Mouse (Mus musculus) lung, postnatal 14 days (tissue): ENCODE results near the gene Olfm3.

Experiments used
- DNase-seq: peaks from one replicate; pipeline ENCODE4 v3.0.0; 2021

Olfm3 gene

DNA sequence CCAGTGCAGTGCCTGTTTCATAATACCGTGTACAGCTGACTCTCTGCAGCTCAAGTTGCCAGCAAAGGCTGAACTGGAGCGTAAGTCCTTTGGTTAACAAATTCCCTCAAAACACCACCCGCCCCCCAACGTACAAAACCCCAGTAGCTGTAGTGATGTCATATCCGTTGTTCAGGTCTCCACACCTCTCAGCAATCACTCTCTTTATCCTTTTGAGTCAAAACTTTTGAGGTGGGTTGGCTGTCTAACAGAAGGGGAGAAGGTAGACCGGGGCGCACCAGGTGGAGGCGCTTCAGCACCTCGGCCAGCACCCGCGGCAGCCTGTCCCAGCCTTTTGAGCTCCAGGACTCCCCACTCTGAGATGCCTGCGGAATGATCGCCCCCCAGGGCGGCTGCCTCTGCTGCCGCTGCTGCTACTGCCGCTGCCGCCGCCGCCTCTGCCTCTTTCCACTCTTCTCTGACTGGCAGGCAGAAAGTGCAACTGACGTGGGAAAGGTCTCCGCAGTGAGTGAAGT, at the start of gene Olfm3:
Gene Olfm3, plus strand, starts transcription at position 155 of the 515 bp plus-strand sequence.
- DNase-seq, result no peak

DNA sequence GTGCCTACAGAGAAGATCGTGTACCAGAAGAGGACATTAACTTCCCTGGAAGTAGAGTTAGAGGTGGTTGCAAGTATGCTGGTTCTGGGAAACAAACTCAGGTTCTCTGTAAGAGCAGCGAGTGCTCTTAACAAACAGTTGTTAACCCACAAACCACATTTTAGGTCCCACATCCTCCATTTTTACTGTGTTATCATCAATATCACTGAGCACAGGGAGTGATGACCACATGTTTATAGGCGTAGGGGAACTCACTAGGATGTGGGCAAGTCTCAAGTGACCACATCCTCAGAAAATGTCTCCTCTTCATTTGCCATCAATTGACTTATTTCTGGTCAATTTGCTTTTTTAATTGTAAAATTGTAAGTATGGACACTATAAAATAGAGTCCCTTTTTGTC, 14.1 kb upstream of the Olfm3 start:
- DNase-seq, result no peak

DNA sequence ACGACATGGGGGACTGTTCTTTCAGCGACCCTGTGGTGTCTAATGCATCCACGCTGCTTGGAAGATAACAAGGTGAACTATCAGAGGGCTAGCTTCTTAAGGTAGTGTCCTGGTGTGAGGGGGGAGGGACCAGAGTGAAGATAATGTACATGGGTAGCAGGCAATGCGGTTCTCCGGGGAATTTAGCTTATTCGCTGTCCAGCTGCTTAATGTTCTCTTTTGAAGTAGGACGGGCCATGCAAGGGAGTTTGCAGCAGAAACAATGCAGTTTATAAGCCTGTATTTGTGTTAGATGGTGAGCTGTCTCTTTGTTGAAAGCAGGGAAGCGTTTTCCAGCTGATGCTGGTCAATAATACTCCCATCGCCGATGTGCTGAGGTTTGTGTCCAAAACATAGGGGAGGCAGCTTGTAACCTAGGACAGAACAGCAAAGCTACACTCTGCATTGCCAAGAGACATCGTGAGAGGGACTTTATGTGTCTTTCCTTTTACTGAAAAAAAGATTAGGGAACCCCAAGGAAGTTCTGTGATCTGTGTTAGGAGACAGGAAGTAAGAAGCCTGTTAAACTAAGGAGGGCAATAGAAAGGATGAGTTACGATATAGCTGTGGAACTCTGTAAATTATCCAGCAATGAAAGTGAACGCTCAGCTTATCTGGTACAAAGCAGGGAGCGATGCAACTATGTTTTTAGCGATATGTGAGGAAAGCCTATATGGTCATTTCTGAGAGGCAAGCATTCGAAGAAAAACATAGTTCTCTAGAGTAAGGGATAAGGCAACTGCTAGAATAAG, 950 bp downstream of the Olfm3 start:
- DNase-seq, result no peak

DNA sequence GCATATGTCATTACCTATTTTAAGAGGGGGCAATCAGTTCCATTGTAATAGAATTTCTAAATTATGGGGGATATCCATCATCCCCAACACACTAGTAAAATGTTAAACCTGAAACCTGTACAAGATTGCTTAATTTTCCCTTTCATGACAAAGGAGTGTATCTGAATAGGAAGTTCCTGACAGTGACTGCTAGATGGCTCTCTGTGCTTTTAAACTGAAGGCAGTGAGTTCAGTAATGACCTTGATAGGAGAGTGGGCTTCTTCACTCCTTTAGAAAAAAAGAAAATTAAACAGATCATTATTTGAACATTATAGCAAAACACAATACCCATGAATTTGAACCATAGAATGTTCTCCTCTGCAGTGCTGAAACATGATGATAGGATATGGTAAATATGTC, 3.7 kb downstream of the Olfm3 start:
- no peak for DNase-seq

DNA sequence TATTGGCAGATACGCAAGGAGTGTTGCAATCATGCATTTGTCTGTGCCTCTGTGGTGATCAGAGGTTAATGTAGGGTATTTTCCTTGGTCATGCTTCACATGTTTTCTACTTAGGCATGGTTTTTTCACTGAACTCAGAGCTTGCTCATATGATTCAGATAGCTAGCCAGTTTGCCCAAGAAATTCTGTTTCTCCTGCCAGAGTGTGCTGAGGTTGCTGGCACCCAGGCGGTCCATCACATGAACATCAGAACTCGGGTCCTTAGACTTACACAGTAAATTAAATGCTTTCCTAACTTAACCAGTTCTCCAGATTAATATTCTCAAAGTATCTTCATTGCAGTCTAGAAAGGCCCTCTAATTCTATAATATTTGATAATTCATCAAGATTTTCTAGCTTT, 5.0 kb downstream of the Olfm3 start:
- no peak for DNase-seq

DNA sequence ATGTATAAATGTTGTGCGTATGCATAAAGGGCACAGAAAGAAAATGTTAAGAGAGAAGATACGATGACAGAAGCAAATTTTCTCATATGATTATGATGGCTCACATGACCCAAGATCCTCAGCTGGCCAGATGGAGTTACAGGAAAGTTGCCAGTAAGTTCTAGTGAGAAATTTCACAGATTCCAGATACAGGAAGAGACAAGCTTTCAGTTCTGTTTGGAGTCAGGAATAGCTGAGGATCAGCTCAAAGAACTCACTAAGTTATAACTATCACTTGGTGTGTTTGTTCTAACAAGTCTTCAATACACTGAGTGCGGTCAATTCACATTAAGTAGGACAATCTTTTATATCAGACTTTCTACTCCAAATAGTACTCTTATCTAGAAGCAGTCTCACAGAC, 16.2 kb downstream of the Olfm3 start:
- no peak for DNase-seq

DNA sequence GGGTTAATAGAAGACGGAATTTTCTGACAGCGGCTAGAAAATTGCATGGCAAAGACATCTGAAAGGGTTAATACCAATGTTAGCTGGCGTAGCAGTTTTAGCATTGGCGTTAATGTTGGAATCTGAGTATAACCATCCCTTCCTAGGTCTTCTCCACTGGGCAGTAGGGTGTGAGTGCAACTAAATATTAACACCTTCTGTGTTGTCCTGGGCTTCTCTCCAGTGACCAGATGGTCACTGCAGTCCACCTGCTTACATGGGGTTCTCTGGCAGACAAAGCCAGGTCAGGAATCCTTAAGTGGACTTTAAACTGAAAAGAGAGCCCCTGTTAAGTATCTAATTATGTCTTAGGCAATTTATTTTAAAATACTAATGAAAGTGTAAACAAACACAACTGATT, 25.7 kb downstream of the Olfm3 start:
- no peak for DNase-seq

DNA sequence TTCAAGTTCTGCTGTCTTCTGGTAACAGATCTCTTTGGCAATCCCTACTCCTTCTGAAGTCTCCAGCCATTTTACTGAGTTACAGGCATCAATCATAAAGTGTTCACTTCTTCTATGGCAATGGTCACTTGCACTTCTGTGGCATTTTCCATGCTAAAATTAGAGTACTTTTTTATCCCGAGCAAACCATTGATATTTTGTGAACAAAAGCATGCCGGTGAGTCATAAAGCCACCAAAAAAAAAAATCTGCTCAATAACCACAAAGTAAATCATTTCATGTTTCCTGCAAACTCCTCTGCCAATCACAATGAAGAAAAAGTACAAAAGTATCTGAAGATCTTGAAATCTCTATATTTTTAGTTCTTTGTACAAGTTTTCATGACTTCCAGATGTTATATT, 26.5 kb downstream of the Olfm3 start:
- DNase-seq, result no peak

DNA sequence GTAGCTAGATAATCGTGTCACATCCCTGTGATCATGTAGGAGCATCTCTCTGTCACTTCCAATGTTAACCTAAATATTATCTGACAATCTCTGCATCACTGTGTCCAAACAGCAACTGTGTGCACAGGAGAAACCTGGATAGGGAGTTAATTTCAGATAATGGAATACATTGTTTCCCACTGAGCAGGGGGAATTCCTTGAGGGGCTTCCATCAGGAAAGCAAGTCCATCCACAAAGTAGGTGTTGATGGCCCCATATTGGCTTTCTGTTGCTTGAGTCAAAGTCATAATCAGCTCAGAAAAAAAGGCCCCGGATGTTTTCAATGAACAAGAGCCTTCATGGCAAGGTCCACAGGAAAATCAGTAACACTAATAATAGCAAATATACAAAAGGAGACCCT, 26.9 kb downstream of the Olfm3 start:
- DNase-seq, result no peak

DNA sequence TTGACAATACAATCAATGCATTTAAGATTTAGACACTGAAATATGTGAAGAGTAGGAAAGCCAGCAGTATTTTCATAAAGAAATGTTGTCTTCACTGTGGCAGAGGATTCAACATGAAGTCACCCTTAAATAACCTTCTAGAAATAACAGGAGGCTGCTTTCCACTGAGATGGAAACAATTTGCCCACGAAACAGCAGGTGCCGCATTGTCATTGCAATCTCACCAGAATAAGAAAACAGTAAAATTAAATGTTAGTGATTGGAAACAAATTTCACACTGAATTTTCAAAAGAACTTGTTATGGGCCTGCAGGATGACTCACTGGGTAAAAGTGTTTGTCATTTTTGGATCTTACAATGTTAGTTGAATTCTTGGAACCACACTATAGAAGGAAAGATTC, 29.0 kb downstream of the Olfm3 start:
- no peak for DNase-seq

DNA sequence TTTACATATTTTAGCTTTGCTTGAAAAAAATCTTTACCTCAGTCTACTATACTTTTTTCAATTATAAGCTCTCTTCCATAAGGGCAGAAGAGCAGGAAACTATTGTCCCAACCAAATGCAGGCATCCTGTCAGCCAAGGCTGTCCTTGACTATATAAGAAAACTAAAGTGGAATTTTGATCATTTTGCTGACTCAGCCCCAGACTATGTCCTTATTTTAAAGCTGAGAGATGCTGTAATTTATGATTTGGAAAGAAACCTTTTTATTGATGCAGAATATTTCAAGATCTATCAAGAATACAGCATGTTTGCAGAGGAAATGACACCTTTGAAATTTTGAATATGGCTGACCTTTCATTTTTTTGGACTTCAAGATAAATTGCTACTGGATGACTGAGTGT, 51.0 kb downstream of the Olfm3 start:
- no peak for DNase-seq

DNA sequence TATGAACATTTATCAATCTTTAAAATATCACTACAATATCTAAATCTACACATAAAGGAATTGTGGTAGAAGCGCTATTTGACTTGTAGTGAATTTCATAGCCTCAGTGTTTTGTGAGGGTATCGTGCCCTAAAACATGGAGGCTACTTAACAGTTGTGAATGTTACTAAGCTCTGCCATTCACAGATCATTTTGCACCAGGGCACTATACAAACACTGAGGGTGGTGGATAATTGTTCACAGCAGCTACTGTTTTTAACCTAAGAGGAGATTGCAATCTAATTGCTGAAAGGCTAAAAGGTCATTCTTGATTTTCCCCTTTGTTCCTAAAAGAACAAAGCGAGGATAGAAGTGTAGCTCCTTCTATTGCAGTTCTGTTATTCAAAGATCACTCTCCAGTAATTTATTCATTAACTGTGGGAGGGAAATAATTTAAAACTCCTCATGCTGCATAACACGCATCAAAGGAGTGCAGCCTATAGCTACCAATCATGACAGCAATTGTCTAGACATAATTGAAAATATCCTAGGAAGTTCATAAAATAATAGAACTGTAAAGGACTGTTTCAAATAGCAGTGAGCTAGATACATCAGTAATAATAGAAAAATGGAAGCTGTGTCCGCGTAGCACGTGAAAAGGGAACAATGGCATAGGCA, 55.6 kb downstream of the Olfm3 start:
- no peak for DNase-seq

DNA sequence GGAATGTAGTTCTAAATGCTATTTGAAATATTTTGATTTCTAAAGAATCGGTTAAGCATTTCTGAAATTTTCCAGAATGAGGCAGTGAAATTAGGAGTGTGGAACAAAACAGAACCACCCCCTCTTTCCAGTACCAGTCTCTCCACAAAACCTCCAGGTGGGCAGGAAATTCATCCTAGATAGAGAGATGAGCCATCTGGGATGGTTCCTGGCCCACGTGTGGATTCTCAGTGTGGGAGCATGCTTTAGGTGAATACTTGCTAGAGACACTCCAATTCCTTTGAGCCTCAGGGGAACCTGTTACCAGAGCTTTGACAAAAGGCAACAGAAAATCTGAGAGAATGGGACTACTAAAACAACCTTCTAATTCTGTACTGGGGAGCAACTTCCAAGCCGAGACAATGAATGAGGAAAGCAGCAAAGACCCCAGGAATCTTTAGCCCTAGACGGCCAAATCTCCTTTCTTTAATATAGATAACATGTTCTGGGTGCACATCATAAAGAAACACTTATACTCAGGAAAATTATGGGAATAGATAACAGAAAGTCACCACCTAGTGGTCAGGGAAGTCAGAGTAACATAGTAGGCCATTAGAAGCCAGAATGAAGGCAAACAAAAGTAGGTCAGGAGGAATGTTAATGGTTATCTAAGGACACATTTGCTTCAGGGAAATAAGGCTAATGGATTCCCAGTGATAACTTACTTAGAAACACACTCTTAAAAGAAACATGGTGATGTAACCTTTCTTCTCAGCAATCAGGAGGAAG, 58.6 kb downstream of the Olfm3 start:
- no peak for DNase-seq

DNA sequence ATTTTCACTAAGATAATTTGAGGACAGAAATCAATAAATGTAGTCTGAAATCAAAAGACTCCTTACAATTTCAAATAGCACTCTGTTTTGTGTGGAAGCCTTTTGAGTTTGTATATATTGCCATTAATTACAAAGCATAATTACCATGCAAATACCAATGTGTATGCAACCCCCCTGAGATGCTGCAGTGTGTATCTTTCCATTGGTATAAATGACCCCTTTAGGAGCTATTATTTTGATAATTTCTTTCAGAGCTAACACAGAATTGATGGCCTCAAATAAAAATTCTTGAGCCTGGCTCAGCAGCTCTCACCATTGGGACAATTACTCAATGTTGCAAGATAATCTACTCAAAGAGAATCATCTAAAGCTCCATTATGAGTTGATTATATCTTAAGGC, 67.3 kb downstream of the Olfm3 start:
- DNase-seq, result no peak

DNA sequence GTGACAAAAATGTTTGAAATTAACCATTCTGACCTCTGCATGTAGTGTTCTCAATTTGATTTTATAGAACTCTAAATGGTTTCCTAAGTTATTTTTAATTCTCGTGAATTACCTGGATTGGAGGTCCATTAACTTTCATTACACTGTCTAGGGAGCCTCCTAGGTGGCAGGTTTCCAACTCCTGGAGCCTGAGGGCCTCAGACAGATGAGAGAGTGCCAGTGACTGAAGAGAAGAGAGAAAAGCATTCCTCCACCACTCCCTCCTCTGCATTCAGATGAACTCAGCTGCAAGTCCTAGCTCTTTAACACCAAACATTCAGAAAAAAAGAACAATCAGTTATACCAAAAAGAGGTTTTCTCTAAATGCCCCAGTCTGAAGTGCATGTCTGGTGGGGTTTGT, 68.6 kb downstream of the Olfm3 start:
- DNase-seq, result no peak

DNA sequence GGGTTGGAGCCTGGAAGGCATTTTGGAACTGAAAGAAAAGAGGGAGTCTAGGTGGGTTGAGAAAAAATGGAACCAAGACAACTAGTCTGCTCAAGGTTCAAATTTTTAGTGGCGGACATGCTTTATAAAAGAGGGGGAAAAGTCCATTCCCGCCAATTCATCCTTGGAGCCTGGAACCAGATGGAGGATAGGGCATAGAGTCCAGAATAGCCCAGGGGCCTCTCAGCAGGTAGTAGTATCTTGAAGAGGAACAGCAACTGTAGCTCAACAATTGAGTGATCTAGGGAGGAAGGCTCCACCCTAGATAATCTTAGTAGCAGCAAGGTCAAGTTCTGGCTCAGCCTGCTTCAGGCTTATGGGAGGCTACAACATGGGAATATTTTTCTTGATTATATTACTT, 87.0 kb downstream of the Olfm3 start:
- DNase-seq, result no peak

DNA sequence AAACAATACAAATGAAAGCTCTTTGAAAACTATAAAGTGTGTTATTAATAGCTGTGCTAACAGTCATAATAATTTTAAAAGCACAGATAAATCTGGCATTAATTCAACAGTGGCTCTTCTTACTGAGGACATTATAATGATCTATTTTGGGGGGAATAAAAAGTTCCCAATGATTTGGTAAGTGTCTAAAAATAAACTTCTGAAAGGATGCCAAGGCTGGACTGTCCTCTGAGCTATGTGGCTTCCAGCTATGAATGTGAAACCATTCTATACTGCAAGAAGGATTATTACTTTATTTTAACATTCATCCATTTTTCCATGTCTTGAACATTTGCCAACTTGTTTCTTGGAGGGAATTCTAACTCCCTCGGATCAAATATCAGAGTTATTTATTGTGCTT, 92.1 kb downstream of the Olfm3 start:
- no peak for DNase-seq

DNA sequence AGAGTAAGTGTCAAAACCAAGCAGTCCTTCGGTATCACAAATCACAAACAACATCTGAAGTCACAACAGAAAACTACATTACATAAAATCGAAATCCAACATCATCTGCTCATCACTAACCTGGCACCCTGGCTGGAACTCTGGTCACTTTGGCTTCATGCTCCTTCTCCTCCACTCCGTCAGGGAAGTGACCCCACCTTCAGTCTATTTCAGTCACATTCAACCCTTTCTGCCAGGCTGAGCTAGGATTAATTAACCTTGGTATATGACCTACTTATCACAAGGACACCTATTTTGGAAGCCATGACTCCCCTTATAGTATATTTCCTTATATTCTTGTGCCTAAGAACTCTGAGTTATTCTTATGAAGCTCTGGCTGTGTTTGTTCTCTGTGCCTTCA, 123.7 kb downstream of the Olfm3 start:
- DNase-seq, result no peak

DNA sequence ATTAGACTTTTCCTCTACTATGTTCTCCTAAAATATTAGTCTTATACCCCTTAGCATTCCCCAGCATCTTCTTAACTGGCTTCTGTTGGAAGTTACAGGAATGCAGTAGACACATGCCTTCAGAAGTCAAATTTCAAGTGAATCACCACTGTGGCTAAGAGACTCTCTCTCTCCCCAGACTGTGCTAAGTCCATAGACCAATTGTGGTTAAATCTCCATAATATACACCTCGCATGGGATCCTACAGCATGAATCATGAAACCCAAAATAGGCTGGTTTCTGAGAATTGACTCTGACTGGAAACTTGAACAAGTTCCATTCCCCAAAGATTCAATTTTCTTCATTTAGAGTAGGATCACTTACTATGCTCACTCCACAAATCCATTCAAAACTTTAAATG, 124.2 kb downstream of the Olfm3 start:
- DNase-seq, result no peak

DNA sequence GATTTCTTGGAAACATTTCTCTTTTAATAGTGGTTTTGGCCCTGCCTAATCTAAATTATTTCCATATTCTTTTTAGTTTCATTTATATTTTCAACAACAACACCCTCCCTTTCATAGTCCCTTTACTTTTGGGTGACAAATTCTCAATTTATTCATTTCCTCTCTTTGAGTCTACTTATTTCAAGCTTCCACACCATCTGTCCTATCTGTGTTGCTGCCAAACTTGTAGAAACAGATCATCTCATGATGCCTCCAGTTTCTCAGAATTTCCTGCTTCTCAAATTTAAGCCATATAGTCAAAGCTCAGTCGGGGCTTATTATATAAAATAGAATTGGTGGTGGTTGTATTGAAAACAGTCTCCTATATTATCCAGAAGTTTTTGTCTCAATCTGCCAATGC, 124.7 kb downstream of the Olfm3 start:
- DNase-seq, result no peak

DNA sequence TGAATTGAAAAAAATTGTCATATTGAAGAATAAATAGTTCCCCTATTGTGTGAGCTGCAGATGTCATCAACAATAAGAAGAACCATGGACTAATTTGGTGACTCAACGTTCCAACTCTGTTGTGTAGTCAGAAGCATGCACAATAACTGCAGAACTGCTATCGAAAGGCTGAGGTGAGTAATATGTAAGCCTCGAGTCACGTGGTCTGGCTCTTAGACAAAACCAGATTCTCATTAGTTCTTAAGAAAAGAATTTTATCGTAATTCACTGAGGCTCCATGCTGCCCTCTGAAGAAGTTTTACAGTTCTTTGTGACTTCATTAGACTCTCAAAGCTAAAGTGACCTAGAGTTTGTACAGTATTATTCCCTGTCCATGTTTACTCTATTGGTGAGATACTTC, 145.2 kb downstream of the Olfm3 start:
- DNase-seq, result no peak

DNA sequence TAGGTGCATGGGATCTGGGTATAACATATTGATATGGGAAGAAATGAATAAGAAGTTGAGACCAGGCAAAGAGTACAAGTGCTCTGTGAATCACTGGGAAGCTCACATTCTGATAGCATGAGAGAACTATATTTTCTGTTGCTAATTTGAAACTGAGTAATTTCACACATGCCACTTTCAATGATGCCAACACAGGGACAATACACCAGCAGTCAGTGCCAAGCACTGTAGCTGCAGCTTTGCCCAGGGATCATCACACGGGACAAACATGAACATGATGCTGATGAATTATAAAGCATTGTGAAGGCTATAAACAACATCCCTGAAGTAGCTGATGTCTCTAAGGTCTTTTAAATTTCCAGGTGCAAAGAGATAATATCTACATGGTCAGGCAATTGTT, 161.0 kb downstream of the Olfm3 start:
- DNase-seq, result no peak

DNA sequence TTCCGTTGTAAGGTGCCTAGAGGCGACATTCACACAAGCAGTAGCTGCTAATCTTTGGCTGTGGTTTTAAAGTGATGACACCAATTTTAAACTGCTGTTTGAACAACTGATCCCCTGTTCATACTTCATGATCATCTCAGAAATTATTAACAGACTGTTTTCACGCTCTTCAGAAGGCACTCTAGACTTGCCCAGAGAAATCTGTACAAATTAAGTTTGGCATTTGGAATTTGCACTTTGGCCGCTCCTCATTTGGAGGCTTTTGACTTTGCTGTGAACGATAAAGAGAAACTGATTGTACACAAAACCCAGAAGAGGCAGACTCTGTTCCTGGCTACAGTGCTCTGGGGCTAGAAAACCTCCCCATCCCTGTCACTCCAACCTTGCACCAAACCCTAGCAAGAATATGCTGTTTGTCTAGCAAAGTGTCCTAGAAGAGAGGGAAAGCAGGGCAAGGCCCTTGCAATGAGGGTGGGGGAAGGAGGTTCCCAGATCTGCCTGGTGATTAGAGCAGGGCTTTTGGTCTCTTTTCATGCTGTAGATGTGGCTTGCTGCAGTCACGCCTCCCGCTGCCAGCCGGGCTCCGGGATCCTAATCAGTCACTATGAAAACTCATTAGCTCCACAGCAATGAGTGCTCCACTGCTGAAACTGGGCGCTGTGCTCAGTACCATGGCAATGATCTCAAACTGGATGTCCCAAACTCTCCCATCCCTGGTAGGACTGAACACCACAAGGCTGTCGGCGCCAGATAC, 176.7 kb downstream of the Olfm3 start:
- DNase-seq, result no peak
